Mouse (Mus musculus) right cerebral cortex, postnatal 10 days (tissue): Measurements from ENCODE around the gene Bag5.
"Not testable (repeated sequence)": the region's sequence is repeated elsewhere in the genome, so short reads cannot be mapped to it uniquely, and the experiment has no call there.

Source experiments
- DNase-seq, 2 experiments: peaks; one replicate each; pipeline ENCODE4 v3.0.0; 2021; ENCODE audit warnings: low spot score in 2 of 2

The Bag5 gene

DNA sequence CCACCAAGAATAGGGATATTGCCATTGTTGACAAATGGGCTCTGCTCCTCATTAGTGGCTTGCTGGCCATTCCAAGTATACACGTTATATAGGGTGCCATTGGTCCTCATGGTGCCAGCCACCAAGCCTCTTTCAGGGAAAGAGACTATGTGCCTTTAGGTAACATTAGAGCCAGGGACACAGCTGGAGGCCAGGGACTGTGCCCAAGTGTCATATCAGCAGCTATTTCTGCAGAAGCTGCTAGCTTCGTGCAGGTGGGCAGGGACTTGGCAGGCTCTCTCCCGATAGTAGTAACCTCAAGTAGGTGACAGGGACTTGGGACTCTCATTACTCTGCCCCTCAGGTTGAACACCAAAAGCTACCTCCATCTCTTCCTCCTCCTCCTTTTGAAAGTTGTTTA is 21.9 kb upstream of the Bag5 start:
- DNase-seq, result no peak

DNA sequence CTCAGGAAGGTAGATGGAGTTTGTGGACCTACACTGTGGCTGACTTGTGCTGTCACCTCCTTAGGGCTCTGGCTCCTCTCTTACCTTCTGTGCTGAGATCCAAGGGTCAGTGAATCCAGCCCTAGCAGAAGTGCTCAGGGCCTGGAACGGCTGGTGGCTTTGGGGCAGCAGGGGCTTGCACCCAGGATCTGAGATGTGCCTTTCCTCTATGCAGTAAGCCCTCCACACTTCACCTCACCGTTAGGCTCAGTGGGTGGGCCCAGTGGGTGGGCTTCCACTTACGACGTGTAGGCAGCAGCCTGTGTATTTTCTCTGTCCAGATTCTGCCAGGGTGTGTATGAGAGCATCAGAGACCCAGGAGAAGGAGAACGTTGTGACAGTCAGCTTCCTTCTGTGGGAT is 19.9 kb upstream of the Bag5 start:
- DNase-seq, result no peak

DNA sequence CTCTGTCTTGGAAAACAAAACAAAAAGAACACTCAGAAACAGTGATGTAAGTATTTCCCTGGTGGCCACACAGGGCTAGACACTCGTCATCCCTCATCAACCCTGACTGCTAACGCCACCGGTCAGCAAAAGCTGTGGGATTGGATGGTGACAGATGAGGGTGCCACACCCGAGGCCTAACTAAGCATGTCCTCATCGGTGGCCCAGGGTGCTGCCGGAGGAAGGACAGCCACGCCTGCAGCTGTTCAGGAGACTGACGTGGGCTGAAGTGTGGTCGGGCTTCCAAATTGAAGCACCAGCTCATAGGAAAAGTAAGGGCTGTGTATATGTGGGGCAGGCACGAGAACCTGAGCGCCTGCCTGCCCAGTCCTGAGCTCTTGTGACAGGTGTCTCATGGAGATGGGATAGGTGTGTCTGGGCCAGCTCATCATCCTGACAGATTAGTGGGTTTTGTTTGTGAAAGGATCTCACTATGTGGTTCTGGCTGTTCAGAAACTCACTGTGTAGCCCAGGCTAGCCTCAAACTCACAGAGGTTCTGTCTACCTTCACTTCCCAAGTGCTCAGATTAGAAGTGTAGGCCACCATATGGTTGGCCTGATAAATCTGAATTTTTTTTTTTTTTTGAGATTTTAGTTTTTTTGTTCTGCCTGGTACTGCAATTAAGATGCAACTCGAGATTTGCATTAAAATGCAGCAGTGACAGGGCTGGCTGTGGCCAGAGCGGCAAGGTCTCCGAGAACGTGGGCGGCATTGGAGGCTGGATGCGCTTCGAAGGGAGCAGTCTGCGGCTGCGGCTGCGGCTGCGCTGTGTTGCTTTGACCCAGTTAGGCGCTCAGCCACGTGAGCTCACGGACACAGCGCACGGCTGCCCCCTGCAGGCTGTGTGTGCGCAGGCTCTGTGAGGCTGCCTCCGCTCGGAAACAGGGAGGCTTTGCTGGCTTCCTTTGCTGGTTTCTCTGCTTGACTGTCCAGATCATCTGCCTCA is 19.1 kb upstream of the Bag5 start:
- DNase-seq, result peak; percentile 92 to 94

DNA sequence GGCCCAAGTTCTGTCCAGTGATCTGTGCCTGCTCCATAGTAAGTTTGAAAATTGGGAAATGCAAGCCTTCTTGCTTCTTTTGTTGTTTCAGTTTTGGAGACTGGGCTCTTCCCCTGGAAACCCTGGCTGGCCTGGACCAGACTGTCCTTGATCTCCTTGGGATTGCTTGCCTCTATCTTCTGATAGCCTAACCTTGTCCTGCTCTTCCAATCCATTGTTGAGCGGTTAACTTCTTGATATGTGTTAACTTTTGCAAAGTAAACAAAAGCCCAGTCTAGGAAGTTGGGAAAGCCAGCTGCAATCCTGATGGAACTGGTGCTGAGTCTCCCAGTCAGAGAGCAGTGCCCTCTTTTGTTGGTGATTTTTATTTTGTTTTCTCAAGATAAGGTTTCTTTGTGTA is 14.9 kb upstream of the Bag5 start:
- DNase-seq, result no peak

DNA sequence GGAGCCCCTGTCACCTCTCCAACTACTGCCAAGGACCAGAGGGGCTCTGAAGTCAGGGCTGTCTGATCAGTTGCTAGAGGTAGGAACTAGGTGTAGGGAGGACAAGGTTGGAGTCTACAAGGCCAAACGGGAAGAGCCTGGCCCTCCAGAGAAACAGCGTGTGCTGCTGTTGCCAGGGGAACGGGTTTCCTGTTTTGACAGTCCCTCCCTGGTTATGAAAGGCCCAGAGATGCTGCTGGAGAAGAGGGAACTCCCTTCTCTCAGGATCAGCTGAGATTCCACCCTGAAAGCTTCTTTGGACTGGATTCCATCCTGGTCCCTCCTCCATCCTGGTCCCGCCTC is 13.0 kb upstream of the Bag5 start:
- DNase-seq, result peak; percentile 65 to 76

DNA sequence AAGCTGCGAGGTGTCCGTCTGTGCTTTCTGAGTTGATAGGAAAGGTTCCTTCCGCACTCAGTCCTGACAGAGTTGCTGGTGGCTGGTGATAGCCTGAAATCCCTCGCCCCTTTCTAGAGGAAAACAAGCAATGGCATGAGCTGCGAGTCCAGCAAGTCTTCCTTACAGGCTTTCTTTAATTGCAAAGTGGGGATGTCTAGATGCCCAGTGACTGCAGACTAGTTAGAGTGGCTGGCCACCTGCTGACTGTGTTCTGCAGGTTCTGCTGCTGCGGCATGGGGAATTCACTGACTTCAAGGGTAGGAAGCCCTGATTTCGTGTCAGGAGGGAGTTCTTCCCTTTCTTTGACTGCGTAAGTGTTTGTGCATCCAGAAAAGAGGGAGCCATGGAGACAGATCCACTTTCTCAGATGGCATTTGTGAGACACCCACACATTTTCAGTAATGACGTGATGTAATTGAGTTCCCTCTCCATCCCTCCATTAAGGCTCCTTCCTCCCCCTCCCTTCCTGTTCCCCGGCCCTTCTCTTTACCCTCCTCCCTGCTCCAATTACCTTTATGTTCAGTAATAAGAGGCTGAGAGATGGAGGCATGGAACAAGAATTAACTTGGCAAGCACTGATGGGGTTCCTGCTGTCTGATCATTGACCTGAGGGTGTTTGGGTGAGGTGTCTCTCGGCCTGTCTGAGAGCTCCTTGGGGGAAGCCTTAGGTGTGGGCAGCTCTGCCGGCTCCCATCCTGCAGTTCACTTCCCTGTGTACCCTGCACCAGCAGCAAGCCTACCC is 12.5 kb upstream of the Bag5 start:
- DNase-seq, result peak; percentile 50 to 80

DNA sequence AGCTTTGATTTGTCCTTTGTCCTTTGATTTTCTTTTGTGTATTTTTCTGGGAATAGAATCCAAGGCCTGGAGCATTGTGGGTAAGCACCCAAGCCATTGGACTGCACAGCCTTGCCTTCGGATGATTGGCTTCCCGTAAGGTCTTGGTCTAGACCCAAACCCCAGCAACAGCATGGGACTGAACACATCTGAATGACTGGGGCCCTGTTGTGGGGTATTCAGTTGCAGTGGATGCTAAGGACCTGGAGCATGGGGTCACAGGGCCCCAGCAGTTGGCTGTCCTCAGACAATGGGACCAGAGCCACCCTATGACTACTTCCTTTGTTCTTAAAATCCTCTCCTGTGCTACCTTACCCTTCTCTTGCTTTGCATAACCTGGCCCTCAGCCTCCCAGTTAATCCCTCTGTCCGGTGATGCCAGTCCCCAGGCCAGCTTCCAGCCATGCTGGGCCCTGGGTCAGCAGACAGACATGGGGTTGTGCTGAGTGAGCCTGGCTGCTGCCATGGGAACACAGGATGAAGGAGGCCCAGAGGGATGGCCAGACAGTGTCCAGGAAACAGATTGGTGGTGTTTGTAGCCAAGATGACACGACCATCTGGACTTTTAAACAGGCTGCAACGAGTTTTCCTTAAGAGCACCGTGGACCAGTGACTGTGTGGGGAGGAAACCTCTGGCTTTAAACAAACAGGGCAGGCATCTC is 11.7 kb upstream of the Bag5 start:
- DNase-seq, result no peak

DNA sequence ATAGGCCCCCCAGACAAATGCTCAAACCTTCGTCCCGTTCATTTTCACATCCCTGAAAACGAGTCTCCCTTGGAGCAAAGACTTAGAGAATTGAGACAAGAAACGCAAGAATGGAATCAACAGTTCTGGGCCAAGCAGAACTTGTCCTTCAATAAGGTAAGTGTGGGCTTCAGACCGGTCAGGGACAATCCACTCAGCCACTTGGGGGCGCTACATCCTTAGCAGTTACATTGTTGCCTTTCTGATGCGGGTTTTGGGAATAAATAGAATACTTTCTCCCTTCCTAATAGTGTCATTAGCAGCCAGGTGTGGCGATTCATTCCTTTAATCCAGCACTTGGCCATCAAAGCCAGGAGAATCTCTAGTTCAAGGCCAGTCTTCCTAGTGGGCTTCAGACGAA is 9.6 kb upstream of the Bag5 start:
- DNase-seq, result peak in 1 of 2 experiments; percentile 63

DNA sequence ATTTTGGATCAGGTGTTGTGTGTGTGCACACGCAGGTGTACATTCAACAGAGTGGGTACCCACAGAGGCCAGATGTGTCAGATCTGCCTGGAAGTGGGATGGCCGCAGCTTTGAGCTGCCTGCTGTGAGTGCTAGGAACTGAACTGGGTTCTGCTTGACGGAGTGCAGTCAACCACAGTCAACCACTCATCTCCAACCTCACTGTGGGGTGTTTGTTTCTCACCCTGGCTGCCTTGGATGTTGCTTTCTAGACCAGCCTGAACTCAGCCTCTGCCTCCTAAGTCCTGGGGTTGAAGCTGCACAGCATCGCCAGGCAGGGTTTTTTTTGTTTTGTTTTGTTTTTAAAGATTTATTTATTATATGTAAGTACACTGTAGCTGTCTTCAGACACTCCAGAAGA is 7.2 kb upstream of the Bag5 start:
- DNase-seq, result no peak

DNA sequence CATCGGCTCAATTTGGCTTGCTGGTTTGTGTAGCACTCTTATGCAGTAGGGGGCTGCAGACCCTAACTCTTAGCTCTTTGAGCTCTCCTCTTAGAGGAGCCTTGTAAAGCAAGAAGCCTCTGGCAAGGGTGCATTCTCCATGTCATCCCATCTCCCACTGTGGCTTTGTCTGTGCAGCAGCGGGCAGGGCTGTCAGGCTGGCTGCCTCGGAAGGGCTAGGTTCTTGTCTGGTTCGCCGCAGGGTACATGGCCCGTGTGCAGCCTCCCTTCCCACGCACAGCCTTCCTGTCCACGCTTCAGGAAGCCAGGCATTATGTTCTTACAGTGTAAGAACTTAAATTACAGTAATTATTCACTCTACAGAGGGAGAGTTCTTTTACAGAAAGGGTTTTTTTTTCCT is 5.6 kb upstream of the Bag5 start:
- no peak for DNase-seq

DNA sequence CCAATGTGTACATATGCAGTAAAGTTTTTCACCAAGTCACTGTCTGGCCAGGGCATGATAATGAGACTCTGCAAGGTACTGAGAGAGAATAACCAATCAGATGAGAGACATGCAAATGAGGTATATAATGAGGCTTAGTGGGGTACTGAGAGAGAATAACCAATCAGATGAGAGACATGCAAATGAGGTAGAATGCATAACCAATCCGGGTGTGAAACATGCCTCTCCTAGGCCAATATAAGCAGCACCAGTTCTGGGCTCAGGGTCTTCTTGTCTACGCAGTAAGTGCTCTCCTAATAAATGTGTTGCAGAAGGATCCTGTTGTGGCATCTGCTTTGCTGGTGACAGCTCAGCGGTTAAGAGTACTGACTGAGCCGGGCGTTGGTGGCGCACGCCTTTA is 3.4 kb upstream of the Bag5 start:
- DNase-seq, result no peak

DNA sequence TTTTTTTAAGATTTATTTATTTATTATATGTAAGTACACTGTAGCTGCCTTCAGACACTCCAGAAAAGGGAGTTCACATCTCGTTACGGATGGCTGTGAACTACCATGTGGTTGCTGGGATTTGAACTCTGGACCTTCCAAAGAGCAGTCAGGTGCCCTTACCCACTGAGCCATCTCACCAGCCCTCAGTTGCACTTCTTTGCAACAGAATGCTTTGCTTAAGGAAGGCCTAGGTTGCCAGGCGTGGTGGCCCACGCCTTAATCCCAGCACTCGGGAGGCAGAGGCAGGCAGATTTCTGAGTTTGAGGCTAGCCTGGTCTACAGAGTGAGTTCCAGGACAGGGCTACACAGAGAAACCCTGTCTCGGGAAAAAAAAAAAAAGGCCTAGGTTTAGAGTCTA is 823 bp upstream of the Bag5 start:
- DNase-seq, result not testable (repeated sequence)

DNA sequence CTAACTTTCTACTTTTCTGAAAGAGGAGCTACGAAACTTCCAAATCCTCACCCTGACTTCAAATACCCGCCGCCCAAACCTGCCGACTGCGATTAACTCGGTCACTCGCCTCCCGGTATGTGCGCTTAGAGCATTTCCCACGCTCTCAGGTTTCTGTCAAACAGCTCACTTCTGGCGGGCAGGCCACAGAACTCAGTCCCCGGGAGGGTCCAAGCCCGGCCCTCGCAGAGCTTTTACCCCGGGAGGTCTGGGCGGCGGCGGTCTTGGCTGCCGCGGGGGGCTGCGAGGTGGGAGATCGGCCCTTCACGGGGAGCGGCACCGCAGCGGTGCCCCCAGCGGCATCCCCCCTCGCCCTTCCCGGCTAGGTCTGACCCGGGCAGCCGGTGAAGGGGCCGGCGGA is 581 bp downstream of the Bag5 start:
- no peak for DNase-seq

DNA sequence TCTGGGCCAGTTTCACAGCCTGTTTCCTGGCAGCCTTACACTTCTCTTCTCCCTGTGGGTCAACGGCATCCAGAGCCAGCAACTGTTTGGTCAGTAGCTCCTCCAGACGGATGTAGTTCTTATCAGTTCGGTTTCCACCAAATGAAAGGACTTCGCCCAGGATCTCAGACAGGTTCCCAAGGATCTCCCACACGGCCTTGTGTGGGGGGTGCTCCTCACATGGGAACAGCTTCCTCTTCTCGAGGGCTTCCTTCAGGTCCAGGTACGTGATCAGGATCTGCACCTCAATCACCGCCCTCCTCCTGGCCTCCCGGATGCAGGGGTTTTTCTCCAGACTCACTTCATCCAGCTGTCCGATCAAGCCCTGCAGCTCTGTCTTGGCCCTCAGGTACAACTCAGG is 3.0 kb downstream of the Bag5 start:
- no peak for DNase-seq

DNA sequence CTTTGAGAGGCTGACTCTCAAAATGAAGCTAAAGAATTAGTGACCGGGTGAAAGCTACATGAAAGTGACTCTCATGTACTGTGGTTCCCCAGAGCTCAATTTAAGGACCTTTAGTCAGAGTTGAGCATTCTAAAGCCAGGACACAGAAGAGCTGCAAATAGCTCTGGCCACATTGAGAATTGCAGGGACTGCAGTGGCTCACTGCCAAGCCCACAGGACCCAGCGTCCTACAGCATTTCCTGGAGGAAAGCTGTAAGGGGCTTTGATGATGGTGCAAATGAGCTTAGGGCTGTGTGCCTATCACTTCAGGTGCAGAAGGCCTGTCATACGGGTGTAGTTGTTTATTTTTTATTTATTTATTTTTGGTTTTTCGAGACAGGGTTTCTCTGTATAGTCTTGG is 4.9 kb downstream of the Bag5 start:
- no peak for DNase-seq

DNA sequence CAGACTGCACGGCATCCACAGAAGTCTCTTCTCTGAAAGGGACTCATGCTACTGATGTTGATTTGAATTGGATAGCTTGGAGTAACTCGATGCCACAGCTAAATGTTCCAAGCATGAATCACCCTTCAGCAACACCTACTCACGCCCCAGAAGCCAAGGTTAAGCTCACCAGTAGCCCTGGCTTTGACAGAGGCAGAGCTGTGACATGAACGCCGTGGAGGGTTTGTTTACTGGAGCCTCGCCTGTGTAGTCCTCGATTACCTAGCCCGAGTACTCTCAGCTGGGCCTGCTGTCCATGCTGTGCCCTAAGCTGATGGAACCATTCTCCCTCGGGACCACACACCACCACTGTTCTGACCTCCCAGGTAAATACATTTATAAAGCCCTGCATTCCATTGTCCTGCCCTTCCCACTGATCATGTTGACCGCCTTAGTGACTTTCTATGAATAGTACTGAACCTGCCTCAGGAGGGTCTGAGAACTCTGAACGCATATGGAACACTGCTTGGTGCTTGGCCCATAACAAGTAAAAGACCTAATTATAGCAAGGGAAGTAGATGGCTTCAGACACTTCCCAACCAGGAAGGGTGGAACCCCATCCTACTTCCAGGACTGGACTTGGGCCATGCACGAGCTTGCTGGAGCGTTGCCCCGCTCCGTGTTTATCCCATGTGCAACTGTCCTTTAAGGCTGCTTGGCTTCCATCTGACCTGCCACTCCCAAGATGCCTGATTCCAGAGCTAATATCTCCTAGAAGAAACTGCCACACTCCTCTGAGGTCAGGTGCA is 7.7 kb downstream of the Bag5 start:
- no peak for DNase-seq

DNA sequence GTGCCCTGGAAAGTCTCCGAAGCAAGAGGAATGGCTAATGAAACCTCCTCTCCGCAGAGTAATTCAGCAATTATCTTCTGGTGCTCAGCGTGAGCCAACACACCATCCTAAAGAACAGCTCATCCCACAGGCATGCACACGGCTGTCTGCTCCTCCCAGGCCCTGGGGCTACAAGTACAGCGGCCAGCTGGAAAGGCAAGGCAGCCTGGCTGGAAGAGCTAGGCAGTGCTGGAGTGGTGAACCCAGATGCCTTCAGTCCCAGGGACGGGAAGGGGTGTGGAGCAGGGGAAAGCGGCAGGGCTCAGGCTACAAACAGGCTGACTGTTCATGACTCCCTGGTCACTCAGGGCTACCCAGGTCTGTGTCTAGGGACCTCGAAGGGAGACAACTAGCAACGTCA is 8.4 kb downstream of the Bag5 start:
- no peak for DNase-seq

DNA sequence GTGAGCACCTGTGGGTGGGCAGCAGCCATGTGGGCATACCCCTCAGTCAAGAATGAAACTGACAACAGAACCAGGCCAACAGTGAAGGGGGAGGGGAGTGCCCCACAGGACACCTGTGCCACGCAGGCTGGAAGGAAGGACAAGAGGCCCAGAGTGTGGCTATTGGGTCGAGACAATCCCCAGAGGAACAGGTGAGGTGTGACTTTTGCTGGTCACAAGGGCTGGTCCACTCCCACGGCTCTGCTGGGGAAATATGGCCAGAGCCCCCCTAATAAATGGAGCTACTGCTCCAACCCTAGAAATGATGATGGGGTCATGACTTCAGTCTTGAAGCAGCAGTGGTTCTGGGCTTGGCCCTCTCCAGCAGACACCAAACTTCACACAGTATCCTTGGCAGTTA is 9.8 kb downstream of the Bag5 start:
- no peak for DNase-seq

DNA sequence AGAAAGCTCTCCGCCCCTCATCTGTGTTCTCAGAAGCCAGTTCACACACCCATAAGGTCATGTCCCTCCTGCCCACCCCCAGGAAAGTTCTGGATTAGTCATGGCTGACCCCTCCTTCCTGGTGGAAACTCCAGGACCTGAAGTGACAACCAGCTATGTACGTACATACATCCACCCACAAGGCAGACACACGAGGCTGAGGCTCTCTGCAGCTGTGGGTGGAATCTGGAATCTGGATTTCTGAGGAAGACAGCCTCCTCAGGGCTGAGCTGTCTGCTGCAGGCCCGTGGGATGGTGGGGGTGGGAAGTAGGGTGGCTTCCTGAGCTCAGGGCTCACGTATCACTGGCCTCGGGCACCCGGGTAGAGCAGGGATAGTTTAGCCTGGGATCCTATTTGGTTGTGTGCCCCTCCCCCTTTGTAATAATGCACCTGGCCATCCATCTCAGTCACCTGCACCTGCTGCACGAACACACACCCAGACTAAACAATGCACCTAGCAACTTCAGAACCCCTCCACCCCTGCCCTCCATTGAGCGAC is 12.1 kb downstream of the Bag5 start:
- DNase-seq, result no peak

DNA sequence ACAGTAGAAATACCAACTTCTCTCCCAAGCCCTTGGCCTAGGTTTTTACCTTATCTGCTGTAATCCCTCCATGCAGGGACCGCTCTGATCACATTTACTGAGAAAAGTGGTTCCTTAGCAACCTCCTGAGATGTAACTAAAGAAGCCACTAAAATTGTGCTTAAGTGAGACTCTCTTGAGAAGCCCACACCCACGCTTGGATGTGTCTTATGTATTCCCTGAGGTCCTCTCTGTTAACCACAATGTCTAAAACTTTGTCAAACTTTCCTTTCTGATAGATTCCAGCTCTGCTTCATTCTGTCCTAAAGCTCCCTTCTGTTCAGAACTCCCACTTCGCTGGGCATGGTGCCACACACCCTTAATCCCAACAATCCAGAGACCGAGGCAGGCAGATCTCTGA is 13.5 kb downstream of the Bag5 start:
- peak in 1 of 2 experiments; percentile 81 for DNase-seq

DNA sequence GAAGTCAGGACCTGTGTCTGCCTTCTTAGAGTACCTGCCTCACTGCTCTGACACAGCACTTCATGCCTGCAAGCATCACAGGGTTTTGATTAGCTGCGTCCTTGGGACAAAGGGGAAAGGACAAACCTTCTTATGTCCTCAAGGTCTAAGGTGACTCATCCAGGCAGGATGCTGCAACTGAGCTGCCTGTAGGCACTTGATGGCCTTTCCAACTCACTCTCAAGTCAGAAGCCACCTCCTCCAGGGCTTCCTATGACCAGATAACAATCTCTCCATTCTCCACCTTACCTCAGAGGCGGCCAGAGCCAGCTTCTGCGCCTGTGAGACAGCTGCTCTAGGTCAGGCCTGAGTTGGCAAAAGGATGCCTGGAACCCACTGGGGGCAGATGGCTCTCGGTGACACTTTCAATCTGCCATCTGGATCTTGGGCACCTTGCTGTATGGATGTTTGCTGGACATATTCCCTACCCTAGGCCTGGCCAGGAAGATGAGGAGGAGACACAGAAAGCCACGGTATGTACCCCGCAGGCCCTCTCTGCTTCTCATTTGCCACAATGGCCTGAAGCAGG is 14.6 kb downstream of the Bag5 start:
- DNase-seq, result no peak
